Comparison of ENCODE assay signal across 9 mouse cellular contexts in the genomic region with DNA sequence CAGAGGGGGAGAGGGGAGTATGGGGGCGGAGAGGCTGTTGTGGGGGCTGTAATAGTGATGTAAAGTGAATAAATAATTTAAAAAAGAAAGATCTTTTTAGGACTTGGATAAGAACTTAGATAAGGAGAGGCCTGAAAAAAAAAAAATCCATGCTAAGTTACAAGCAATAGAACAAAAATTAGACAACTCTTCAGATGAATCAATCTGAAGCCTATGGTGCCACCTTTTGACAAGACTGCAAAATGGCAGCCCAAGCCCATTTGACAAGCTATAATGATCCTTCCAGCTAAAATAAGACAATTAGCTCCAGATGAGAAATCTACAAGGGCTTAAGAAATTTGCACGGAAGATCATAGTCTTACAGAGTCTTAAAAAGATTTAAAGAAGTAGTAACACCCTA. TPM values are rescaled to one million over a fixed set of nuclear protein-coding genes. Genes with fewer than 3 reads are reported as not detected.
DNase-seq lines count a peak whose midpoint lies in the region; ATAC-seq and TF ChIP-seq lines count a peak whose summit lies in the region.
"Had no signal": no experiment of that assay in that cellular context is flagged by ENCODE, and none has a peak within 500 bp of the region (broad histone marks: within the 10 kb centered on the region; RNA-seq: fewer than 3 reads in every experiment).

No protein-coding gene starts in this region.

- no peak overlapping the region for H3K9ac ChIP-seq in forebrain, postnatal 0 days
- no peak overlapping the region for H3K9ac ChIP-seq in lung, embryonic 14.5 days
- H3K9ac ChIP-seq: midbrain, embryonic 12.5 days had no signal

- WGBS in forebrain, postnatal 0 days: 67% methylated on average over 2 of the region's 2 CpGs
- 81% methylated on average over 2 of the region's 2 CpGs for WGBS in forebrain, embryonic 10.5 days
- 75% methylated on average over 2 of the region's 2 CpGs for WGBS in lung, embryonic 14.5 days
- WGBS in lung, adult 2 months: 67% methylated on average over 2 of the region's 2 CpGs
- WGBS in midbrain, embryonic 10.5 days: 81% methylated on average over 2 of the region's 2 CpGs

- ATAC-seq in forebrain, postnatal 0 days: no peak
- ATAC-seq in lung, embryonic 14.5 days (ENCODE audit: insufficient read depth): no peak

- peak; percentile 52 for TF ChIP-seq CTCF in forebrain, postnatal 0 days (IDR thresholded peaks at IDR 0.05; ENCODE audit: low read depth)
- peak; percentile 22; the same call in 1 of the 2 replicates for TF ChIP-seq CTCF in lung, embryonic 14.5 days (IDR thresholded peaks at IDR 0.05; ENCODE audit: low read depth)
- TF ChIP-seq CTCF in lung, adult 2 months (IDR thresholded peaks at IDR 0.05; ENCODE audit: insufficient read depth, low read length): no peak

- H3K4me1 ChIP-seq in forebrain, postnatal 0 days (ENCODE audit: insufficient read depth): no peaks in the 10 kb centered on the region
- no peaks in the 10 kb centered on the region for H3K4me1 ChIP-seq in forebrain, embryonic 10.5 days
- no peaks in the 10 kb centered on the region for H3K4me1 ChIP-seq in lung, embryonic 14.5 days (ENCODE audit: insufficient read depth)
- H3K4me1 ChIP-seq in lung, adult 2 months (ENCODE audit: control insufficient read depth, insufficient read depth, low read length): no peaks in the 10 kb centered on the region
- no peaks in the 10 kb centered on the region for H3K4me1 ChIP-seq in midbrain, embryonic 10.5 days
- H3K4me1 ChIP-seq: midbrain, embryonic 12.5 days had no signal

- no peaks in the 10 kb centered on the region for H3K36me3 ChIP-seq in forebrain, postnatal 0 days (ENCODE audit: insufficient read depth)
- H3K36me3 ChIP-seq in forebrain, embryonic 10.5 days (replicated peaks): no peaks in the 10 kb centered on the region
- H3K36me3 ChIP-seq in lung, embryonic 14.5 days (ENCODE audit: insufficient read depth): no peaks in the 10 kb centered on the region
- H3K36me3 ChIP-seq in midbrain, embryonic 10.5 days: no peaks in the 10 kb centered on the region
- H3K36me3 ChIP-seq: midbrain, embryonic 12.5 days had no signal

- H3K4me2 ChIP-seq in forebrain, postnatal 0 days (ENCODE audit: low read depth): no peak overlapping the region
- no peak overlapping the region for H3K4me2 ChIP-seq in lung, embryonic 14.5 days
- H3K4me2 ChIP-seq: midbrain, embryonic 12.5 days had no signal

- no peaks in the 10 kb centered on the region for H3K9me3 ChIP-seq in forebrain, postnatal 0 days (ENCODE audit: low read length)
- no peaks in the 10 kb centered on the region for H3K9me3 ChIP-seq in forebrain, embryonic 10.5 days
- no peaks in the 10 kb centered on the region for H3K9me3 ChIP-seq in lung, embryonic 14.5 days (ENCODE audit: low read depth, low read length)
- H3K9me3 ChIP-seq in midbrain, embryonic 10.5 days (replicated peaks): no peaks in the 10 kb centered on the region
- H3K9me3 ChIP-seq: midbrain, embryonic 12.5 days had no signal

- no peak for TF ChIP-seq POLR2A in lung, adult 2 months (IDR thresholded peaks at IDR 0.05; ENCODE audit: borderline replicate concordance, extremely low read depth, low read depth, low read length)

- peak; percentile 53 for DNase-seq in forebrain, postnatal 0 days
- DNase-seq in forebrain, embryonic 10.5 days (ENCODE audit: extremely low spot score, low spot score): no peak
- peak; percentile 46 for DNase-seq in lung, embryonic 14.5 days
- DNase-seq in lung, adult 2 months: no peak
- DNase-seq in heart, postnatal 4 days: peak; percentile 13
- peak; percentile 22 to 28 for DNase-seq in right cerebral cortex, postnatal 10 days (ENCODE audit: low spot score in 2 of 2)
- DNase-seq in adrenal gland, postnatal 25 days: no peak
- no peak for DNase-seq in midbrain, embryonic 10.5 days (ENCODE audit: low spot score)

- H3K27ac ChIP-seq in forebrain, postnatal 0 days (ENCODE audit: low read depth, low read length): no peak overlapping the region
- H3K27ac ChIP-seq in forebrain, embryonic 10.5 days: no peak overlapping the region
- no peak overlapping the region for H3K27ac ChIP-seq in lung, embryonic 14.5 days (ENCODE audit: low read depth)
- H3K27ac ChIP-seq in midbrain, embryonic 10.5 days (replicated peaks): no peak overlapping the region
- H3K27ac ChIP-seq: midbrain, embryonic 12.5 days had no signal

- no peak overlapping the region for H3K4me3 ChIP-seq in forebrain, postnatal 0 days (ENCODE audit: low read depth, low read length)
- H3K4me3 ChIP-seq in forebrain, embryonic 10.5 days: no peak overlapping the region
- H3K4me3 ChIP-seq in lung, embryonic 14.5 days (ENCODE audit: low read depth, low read length): no peak overlapping the region
- H3K4me3 ChIP-seq in lung, adult 2 months (replicated peaks; ENCODE audit: extremely low read depth, low read depth, low read length): no peak overlapping the region
- no peak overlapping the region for H3K4me3 ChIP-seq in midbrain, embryonic 10.5 days
- H3K4me3 ChIP-seq: midbrain, embryonic 12.5 days had no signal

- no peaks in the 10 kb centered on the region for H3K27me3 ChIP-seq in forebrain, postnatal 0 days (ENCODE audit: insufficient read depth, low read length)
- H3K27me3 ChIP-seq in forebrain, embryonic 10.5 days (ENCODE audit: poor library complexity, severe bottlenecking): no peaks in the 10 kb centered on the region
- no peaks in the 10 kb centered on the region for H3K27me3 ChIP-seq in lung, embryonic 14.5 days (ENCODE audit: insufficient read depth, low read length)
- H3K27me3 ChIP-seq in midbrain, embryonic 10.5 days (ENCODE audit: low read depth, poor library complexity, severe bottlenecking): no peaks in the 10 kb centered on the region
- H3K27me3 ChIP-seq: midbrain, embryonic 12.5 days had no signal

RNA-seq across cellular contexts. Expression of a gene that starts 51.6 kb away (rescaled TPM):
- total RNA-seq in forebrain, postnatal 0 days (2014; rRNA removed): not detected in 2 replicates
- polyA plus RNA-seq in forebrain, postnatal 0 days (2015; fragmentation: Nextera tagmentation; extraction: Ambion mirVana): not detected in 2 replicates
- not detected in 2 replicates for polyA plus RNA-seq in forebrain, embryonic 10.5 days (2016; fragmentation: Nextera tagmentation; extraction: Ambion mirVana)
- not detected in 2 replicates for polyA plus RNA-seq in lung, embryonic 14.5 days (2014; fragmentation: Nextera tagmentation; extraction: Ambion mirVana)
- polyA plus RNA-seq in lung, adult 2 months (2012; rRNA removed): not detected in 2 replicates
- not detected for total RNA-seq in heart, postnatal 4 days (2021)
- not detected in 2 replicates for total RNA-seq in adrenal gland, postnatal 25 days (2021)
- not detected in 2 replicates for polyA plus RNA-seq in midbrain, embryonic 10.5 days (2016; fragmentation: Nextera tagmentation; extraction: Ambion mirVana)
- polyA plus RNA-seq: midbrain, embryonic 12.5 days had no signal

Comparison
In these comparisons a context has a peak if more than half of its experiments do, and no peak if none do; other contexts are left out.
1. DNase-seq: peak in forebrain, postnatal 0 days (single experiment), lung, embryonic 14.5 days (single experiment), heart, postnatal 4 days (single experiment) and right cerebral cortex, postnatal 10 days (2 of 2); none in forebrain, embryonic 10.5 days (single experiment), lung, adult 2 months (single experiment), adrenal gland, postnatal 25 days (single experiment) and midbrain, embryonic 10.5 days (single experiment).